Mouse (Mus musculus) layer of hippocampus, adult 2 months (tissue): ENCODE data around the gene Zfp414. TPM values are rescaled to one million over a fixed set of nuclear protein-coding genes. Genes with fewer than 3 reads are reported as not detected.

Experiments
- DNase-seq, 2 experiments: peaks; one replicate each; pipeline ENCODE4 v3.0.0; 2022; ENCODE audit warnings: low spot score in 2 of 2
- H3K27ac ChIP-seq: fragments of 200-600 bp; 2 replicates; pipeline ENCODE4 v1.8.1; 2022
- H3K4me3 ChIP-seq: fragments of 200-600 bp; 2 replicates; pipeline ENCODE4 v1.8.1; 2022; ENCODE audit warnings: mild to moderate bottlenecking
- CTCF ChIP-seq: fragments of 200-600 bp; conservative IDR thresholded peaks from 2 replicates; pipeline ENCODE4 v1.8.1; 2022; ENCODE audit warnings: antibody characterized with exemption, mild to moderate bottlenecking, moderate library complexity
- total RNA-seq, 2 experiments: library from RNA; stranded (reverse); gene quantifications; 2 replicates each; pipeline ENCODE4 v1.2.3; 2021

Zfp414 gene
- total RNA-seq, 2 experiments from 2014 or later = 50.1 to 51.3 TPM

DNA sequence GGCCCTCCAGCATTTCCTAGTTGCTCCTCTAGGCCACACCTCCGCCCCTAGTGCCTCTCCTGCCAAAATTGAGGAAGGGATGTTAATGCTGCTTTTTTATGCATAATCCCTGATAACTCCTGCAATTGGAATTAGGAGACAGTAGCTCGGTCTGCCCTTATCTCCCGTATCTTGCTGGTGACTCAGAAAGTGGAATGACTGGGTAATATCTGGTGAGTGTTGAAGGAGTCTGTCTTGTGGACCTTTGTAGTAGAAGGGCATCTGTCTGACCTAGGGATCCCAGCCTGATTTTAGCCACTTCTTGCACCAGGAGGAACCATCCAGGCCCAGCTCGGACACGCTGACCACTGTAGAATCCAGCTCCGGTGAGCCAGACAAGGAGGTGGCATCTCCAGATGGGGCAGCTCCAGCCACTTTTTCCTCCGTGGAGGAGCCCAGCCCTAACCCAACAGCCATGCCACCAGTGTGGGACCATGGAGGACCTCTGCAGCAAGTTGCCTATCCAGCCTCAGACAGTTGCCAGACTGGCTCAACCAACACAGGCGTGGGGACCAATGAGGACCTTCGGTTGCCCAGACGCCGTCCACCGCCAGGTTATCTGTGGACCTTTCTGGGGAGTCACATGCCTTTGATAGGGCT, 716 bp downstream of the Zfp414 start:
- no peak for DNase-seq
- Histone ChIP-seq H3K4me3 (peak overlapping the region; percentile 98), H3K27ac (peak overlapping the region; percentile 99)
- no peak for TF ChIP-seq CTCF

DNA sequence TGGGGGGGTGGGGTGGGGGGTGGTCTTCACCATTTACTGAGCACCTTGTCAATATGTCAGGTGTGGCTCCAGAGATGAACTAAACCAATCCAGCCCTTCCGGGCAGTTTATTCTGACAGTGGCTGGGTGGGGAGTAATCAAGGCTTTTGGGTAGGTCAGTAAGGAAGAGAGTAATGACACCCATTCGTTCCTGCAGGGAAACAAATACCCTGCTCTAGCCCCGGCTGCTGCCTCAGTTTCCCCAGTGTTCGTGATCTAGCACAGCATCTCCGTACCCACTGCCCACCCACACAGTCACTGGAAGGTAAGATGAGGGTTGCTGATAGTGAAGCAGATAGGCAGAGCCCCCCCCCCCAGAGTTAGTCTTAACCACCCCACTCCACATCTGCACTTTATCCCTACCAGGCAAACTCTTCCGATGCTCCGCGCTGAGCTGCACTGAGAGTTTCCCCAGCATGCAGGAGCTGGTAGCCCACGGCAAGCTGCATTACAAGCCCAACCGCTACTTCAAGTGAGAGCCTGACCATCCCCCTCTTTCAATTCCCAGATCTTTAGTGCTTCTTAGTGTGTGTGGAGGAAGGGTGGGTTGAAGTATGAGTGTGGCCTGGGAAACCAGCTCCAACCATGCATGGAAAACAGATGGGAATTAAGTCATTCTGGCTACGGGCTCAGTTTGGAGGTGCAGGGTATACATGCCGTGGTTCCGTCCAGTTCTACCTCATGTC, 1.4 kb downstream of the Zfp414 start:
- Histone ChIP-seq H3K4me3 (no peak overlapping the region; the same call in 1 of the 2 replicates), H3K27ac (no peak overlapping the region)
- no peak for DNase-seq
- no peak for TF ChIP-seq CTCF

DNA sequence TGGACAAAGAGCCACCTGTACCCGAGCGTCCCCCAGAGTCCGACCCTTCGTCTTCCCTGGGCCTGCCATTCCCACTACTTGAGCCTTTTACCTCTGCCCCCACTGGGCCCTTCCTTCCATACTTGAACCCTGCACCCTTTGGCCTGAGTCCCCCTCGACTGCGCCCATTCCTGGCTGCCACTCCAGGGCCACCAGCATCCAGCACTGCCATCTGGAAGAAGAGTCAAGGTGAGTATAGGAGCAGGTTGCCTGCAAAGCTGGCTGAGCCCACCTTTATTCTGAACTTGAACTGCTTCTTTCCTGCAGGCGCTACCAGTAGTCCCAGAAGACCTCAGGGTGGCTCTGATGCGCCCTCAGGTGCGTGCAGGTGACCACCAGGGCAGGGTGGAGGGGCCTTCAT, 2.3 kb downstream of the Zfp414 start:
- Histone ChIP-seq H3K27ac (peak overlapping the region; percentile 28; the same call in 1 of the 2 replicates), H3K4me3 (no peak overlapping the region)
- TF ChIP-seq CTCF = no peak
- no peak for DNase-seq

DNA sequence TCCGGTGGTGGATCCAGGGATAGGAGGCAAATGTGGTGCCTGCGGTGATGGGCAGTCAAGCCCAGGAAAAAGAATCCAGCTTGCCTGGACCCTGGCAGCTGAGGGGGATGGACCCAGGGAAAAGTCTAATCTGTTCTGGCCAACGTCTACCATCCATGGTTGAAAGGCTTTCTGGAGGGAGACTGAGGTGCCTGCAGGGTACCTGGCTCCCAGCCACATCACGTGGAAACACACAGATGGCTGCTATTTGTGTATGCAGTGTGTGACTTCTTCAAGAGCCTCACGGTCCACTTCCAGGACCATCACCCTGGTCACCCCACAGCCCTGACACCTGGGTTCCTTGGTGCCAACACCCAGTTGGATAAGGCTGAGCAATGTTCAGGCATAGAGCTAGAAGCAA, 2.9 kb downstream of the Zfp414 start:
- DNase-seq = no peak
- no peak for TF ChIP-seq CTCF
- no peak overlapping the region for H3K4me3 ChIP-seq
- peak overlapping the region; percentile 28; the same call in 1 of the 2 replicates for H3K27ac ChIP-seq

DNA sequence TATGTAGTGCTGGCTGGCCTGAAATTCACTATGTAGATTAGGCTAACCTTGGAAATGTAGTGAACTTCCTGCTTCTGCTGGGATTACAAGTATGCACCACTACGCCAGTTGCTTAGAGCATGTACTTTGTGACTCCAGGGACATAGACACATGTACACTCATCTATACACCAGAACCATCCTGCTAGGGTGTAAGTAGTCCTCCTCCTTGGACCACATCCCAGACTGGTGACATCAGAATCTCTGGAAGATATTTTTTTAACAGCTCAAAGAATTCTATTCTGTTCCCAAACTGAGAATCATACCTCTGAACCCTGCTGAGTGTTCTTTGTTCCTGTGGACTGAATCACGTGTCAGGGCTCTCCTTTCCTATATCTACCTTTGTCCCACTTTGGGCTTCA, 8.1 kb downstream of the Zfp414 start:
- peak overlapping the region; percentile 46; the same call in 1 of the 2 replicates for H3K27ac ChIP-seq
- DNase-seq = peak; percentile 28 to 47
- no peak overlapping the region for H3K4me3 ChIP-seq
- TF ChIP-seq CTCF = no peak

DNA sequence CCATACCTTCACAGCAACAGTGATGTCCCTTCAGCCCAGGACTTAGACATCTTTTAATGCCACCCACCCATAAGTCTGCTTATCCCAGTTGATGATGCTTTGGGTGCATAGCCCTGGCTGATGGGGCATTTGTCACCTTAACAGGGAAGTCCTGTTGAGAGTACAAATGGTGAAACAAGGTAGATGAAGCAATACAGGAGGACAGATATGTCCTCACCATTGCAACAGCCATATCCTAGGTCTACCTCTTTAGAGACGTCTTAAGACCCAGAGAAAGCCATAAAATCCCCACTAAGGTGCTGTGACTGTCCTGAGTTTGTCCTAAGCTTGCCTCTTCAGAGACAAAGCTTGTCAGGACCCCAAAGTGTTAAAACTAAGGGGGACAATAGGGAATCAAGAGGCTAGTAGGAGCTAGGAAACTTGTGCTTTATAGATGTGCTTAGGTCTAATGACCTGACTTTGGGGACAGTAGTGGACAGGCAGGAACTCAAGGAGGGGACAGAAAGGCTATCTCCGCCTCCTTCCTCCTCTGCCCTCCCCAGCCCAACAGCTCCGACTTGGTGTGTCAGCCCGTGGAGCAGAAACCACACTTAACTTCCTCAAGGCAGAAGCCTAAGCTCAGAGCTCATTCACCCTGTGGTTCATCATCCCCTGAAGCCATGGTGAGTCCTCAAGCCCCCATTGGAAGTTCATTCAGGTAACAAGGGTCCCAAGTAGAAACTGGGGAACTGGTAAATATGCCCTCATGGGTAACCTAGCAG, 8.8 kb downstream of the Zfp414 start, which contains the start of gene Pram1:
TSS of gene Pram1 (plus strand) at position 541 of the 761 bp plus-strand sequence.
- TF ChIP-seq CTCF = no peak
- no peak for DNase-seq
- Histone ChIP-seq H3K4me3 (no peak within 1 kb of the TSS), H3K27ac (peak within 1 kb of the TSS; percentile 46; the same call in 1 of the 2 replicates)

DNA sequence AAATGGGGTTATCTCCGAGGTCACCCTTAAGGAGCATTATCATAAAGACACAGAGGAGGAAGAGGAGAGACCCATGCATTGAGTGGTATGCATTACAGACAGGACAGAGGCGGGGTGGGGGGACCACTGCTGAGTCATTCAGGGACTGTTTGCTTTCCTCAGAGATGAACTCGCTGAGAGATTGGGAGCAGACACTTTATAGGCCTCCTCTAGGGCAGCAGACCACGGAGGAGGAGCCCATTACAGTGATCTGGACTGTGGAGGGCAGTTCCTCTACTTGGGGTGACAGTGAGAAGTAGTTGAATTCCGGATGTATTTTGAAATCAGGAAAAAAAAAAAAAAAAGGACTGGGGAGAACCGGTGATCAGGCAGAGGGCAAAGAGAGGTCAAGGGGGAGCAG, 10.9 kb downstream of the Zfp414 start:
- no peak overlapping the region for H3K27ac ChIP-seq
- no peak overlapping the region for H3K4me3 ChIP-seq
- DNase-seq = no peak
- TF ChIP-seq CTCF = no peak

DNA sequence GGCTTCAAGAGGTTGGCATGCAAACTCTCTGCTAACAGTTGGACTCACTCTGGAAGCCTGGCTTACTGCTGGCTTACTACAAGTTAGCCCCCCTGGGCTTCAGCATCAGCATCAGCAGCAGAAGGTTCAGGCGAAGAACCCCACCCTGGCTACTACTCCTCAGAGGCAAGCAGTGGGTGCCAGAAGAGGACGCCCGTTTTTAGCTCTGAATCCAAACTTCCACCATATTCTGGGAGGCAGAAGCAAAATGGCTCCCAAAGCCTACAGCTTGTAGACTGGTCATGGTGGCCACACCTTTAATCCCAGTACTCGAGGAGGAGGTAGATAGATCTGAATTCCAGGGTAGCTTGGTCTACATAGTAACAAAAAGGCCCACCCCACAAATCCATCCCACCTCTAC, 15.2 kb downstream of the Zfp414 start:
- H3K4me3 ChIP-seq = no peak overlapping the region
- TF ChIP-seq CTCF = no peak
- no peak for DNase-seq
- no peak overlapping the region for H3K27ac ChIP-seq

DNA sequence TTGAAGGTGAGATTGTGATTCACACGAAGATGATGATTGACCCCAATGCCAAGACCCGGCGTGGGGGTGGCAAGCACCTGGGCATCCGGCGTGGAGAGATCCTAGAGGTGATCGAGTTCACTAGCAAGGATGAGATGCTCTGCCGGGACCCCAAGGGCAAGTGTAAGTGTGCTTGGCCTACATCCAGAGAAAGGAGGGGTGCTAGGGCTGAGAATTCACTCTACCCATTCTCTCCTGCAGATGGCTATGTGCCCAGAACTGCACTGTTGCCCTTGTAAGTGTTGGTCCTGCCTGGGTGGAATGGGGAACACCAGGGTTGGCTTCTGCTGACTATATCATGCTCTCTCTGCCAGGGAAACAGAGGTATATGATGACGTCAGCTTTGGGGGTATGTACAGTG, 16.2 kb downstream of the Zfp414 start:
- H3K27ac ChIP-seq = no peak overlapping the region
- H3K4me3 ChIP-seq = no peak overlapping the region
- DNase-seq = no peak
- no peak for TF ChIP-seq CTCF

DNA sequence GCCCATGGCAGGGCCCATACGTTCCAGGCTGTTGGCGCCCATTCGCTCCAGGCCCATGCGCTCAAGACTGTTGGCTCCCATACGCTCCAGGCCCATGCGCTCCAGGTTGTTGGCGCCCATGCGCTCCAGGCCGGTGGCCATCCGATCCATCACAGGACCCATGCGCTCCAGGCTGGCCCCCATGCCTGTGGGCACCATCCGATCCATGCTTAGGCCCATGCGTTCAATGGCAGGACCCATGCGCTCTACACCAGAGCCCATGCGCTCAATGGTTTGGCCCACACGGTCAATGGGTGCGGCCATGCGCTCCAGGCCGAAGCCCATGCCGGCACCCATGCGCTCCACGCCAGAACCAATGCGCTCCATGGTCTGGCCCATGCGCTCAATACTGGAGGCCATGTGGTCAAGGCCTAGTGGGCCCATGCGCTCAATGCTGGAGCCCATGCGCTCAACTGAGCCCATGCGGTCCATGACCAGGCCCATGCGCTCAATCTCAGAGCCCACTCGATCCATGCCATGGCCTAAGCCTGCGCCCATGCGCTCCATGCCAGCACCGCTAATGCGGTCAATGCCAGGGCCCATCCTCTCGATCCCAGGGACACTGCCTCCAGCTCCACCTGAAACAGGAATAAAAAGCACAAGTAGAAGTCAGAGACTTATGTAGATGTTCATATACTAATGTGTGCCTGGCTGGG, 21.0 kb downstream of the Zfp414 start:
- no peak overlapping the region for H3K27ac ChIP-seq
- TF ChIP-seq CTCF = no peak
- DNase-seq = no peak

DNA sequence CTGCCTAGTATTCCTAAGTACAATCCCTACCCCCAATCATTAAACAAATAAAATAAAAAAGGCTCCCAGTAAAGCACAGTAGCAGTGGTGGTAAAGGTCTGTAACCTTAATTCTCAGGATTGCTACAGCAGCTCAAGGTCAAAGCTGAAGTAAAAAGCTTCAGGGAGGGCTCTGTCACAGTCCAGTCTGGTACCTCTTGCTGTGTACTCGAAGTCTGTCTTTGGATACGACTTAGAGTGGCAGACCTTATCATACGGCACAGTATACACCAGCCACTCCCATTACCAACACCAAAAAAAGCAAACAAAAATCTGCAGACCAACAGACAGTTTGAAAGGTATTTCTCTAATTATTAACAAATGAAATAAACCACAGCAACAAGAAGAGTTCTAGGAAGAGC, 37.9 kb downstream of the Zfp414 start:
- H3K4me3 ChIP-seq = no peak overlapping the region
- DNase-seq = no peak
- H3K27ac ChIP-seq = no peak overlapping the region
- no peak for TF ChIP-seq CTCF

More for the DNA sequence above, 21.0 kb downstream of the Zfp414 start:
- H3K4me3 ChIP-seq = no peak overlapping the region

DNA sequence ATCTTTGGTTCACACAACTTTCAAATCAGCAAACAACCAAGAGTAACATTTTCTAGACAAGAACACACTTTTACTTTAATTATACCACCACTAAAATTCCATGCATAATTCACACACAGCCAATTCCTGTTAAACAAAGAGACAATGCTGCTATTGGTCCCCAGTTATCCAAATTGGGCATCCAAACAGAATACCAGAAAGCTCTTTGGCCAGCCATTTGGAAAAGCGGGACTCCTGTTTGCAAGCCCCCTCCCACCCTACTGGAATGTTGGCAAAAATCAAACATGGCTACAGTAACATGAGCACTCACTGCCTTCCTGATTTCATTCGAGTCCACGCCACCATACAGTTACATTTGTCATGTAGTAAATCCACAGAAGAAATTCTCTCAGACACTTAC, 40.8 kb downstream of the Zfp414 start:
- no peak overlapping the region for H3K27ac ChIP-seq
- no peak overlapping the region for H3K4me3 ChIP-seq
- TF ChIP-seq CTCF = no peak
- DNase-seq = no peak

DNA sequence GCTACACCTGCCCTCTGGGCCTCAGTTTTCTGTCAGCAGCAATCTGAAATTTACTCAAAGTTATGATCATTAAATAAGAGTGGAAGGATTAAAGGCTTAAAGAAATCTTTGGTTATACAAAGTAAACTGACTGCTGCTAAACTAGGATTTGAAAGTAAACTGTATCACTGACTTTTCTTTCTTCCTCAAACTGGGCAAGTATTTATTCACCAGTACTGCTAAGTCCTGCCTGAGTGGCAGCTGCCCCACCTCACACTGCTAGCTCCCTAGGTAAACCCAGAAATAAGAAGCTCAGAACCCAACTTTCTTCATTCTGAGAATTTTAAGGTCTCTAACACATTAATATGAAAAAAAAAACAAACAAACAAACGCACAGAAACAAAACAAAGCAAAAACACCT, 44.9 kb downstream of the Zfp414 start:
- DNase-seq = no peak
- Histone ChIP-seq H3K27ac (no peak overlapping the region), H3K4me3 (no peak overlapping the region)
- TF ChIP-seq CTCF = no peak
